Mouse (Mus musculus) urinary bladder, postnatal 4 days (tissue): ENCODE data around the gene Cbl.

Experiments
- DNase-seq, 2 experiments: peaks; one replicate each; pipeline ENCODE4 v3.0.0; 2021 to 2022; ENCODE audit warnings: low spot score in 2 of 2

Cbl gene

DNA sequence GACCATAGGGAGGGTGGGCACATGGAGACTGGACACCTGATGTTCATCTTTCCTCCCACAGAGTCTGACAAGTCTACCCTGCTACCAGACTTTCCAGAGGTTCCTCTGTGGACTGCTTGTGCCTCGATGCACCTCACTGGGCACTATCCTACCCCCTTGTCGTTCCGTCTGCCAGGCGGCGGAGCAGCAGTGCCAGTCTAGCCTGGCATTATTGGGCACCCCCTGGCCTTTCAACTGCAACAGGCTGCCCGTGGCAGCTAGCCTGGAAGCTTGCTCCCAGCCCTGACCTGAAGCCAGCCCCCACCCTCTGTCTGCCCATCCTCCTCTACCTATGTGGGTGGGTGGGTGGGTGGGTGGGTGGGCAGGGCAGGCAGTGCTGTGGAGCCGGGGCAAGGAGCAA, 127.7 kb downstream of the Cbl start:
- no peak for DNase-seq

DNA sequence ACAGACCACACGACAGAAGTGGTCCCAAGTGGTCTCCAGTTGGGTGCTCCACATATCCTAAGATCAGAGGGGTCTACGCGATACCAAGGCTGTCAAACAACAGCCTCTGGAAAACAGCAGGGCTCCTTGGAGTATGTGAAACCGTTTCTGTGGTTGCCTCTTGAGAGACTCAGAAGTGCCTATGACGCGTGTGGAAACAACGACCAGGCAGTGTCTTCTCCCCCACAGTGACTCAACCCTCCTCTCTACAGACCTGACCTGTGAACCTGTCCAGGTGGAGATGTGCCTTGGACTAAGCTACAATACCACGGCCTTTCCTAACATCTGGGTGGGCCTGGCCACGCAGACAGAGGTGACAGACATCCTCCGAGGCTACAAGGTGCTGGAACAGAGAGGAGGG, 128.1 kb downstream of the Cbl start:
- no peak for DNase-seq

DNA sequence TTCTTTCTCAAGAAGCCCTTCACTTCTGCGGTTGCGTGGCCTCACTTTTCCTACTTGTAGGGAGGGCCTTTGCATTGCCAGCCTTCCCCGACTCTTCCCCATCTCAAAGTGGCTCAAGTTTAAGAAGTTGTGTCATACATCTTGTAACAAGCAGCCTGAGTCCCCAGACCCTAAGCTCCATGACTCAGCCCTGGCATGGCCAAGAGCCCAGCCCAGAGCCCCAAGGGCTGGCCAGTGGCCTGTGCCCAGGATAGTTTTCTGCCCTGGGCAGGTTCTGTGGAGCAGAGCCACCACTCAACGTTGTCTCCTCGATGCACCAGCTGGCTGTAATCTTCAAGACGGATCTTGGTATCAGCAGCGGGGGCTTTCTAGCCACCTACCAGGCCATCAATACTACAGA, 129.0 kb downstream of the Cbl start:
- no peak for DNase-seq

DNA sequence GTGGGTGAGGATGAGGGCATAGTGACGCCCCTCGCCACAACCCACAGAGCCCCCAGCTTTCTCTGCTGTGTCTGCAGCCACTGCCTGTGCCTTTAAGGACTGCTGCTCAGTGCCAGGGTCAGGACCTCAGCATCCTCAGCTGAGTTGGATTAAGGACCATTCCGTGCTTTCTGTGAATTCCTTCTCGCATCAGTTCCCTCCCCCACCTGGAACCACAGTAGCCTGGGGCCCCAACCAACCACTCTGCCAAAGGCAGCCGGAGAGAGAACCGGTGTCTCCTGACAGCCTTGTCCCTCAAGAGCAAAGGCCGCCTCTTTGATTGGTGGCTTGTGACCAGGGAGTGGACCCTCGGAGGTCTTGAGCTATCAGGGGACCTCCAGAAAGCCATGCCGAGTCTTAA, 132.4 kb downstream of the Cbl start, which contains the start of gene Mfrp:
Gene Mfrp, plus strand, starts transcription at position 240 of the 400 bp plus-strand sequence.
- DNase-seq = no peak

DNA sequence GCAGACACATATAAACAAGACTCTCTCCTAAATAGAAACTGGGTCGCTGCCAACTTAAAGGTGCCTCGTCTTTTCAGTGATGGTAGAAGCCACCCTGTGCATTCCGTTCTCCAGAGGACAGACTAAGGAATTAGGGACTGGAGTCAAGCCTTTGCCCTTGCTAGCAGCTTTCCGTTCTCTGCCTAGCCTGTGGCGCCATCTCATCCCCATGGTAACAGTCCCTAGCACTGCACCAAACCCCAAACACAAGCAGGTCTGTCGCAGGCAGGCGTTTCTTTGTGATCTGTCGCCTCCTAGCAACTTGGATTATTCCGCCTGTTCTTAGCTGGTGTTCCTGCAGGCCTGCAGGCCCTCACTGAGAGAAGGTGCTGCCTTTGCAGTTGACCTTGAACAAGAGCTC, 137.3 kb downstream of the Cbl start:
- no peak for DNase-seq

DNA sequence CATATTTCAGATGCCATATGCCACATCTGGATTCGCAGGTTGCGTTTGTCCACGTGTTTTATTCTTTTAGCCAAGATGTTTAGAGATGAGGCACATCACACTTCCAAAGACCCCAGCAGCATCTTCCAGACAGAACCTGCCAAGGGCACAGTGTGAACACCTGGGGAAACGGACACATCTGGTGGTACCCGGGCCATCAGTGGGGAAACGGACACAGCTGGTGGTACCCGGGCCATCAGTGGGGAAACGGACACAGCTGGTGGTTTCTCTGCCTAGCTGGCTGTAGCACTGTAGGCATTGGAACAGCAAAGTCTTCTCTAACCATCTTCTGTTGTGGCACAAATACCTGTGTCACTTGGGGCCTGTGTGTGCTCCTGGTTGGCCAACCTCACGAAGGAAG, 138.1 kb downstream of the Cbl start:
- no peak for DNase-seq

DNA sequence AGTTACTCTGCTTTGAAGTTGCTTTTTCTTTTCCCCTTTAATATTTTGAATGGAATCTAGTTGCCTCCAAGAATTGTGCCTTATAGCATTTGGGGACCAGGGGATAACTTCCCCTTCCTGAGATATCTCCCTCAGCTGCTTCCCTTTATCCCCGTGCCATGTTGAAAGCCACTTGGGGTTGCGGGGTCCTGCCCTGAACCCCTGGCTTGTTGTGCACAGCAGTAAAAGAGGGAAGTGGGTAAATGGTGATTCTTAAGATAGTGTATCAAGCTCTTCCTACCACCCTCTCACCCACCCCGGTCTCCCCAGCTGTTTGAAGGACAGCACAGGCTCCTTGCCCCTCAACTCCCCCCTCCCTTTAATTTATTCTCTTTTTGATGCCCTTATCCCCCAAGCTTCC, 139.1 kb downstream of the Cbl start:
- DNase-seq = no peak

DNA sequence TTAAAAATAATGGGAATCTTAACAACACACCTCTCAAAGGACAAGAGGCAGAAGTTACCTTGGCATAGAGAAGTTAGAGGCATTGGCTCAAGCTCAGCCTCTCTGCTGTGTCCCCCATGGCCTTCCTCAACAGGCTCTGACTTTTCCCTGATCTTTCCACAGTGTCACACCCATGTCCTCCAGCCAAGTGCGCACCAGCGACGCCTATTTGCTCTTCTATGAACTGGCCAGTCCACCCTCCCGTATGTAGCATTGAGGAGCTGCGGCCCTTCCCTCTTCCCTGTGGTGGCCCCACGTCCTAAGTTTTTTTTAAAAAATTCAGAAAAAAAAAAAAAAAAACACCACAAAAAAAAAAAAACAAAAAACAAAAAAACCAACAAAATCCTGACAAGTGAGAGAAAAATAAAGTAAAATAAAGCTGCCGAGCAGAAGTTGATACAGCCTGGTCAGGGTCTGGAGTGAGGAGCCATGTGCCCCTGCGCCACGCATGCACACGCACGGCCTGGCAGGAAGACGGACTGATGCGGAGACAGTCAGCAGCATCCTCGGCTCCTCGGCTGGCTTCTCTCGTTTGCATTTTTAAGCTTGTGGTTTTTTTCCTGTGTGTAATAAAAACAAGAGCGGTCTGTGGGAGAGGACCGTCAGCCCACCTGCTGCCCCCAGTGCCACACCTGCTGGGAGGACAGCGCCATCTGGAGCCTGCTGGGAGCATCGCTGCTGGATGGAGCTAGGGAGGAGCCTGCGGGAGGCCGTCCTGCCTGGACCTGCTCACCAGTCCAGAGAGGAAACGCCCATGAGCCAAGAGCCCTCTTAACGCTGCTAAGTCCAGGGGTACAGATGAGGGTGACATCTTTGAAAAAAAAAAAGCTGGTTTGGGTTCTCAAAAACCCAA, 140.0 kb downstream of the Cbl start:
- DNase-seq = peak; percentile 73 to 86
